Mouse (Mus musculus): ENCODE results near the gene Cyp2e1. TPM values are rescaled to one million over a fixed set of nuclear protein-coding genes. Genes with fewer than 3 reads are reported as not detected.

The Cyp2e1 gene
- total RNA-seq (2014; fragmentation: Nextera tagmentation) (not detected in 2 replicates), total RNA-seq (2017) (0.05 TPM in 1 of 2 replicates, not detected in the other), polyA plus RNA-seq (2012) (not detected in 2 replicates)

DNA sequence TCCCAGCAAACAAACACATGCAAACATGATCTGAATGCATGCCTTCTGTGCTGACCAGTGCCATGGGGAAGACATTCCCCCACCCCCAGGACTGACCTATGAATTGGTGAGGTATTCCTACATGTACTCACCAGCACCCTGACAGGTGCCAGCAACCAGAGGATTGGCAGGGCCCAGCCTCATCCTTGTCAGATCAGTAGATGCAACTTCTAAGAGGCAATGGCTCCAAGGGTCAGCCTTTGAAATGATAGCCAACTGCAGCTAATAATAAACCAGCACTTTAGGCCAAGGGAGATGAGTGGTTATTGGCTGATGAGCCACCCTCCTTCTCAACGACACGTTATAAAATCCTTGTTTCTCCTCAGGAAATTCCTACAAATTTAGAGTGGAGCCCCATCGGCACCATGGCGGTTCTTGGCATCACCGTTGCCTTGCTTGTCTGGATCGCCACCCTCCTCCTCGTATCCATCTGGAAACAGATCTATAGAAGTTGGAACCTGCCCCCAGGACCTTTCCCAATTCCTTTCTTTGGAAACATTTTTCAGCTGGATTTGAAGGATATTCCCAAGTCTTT lies at the start of gene Cyp2e1:
TSS of gene Cyp2e1 (plus strand) at position 293 of the 574 bp plus-strand sequence.
- H3K9me3 ChIP-seq (replicated peaks), result no peaks in the 10 kb centered on the region
- no peak within 1 kb of the TSS for H3K4me3 ChIP-seq (ENCODE audit: low read depth, low read length)
- ATAC-seq (ENCODE audit: extremely low read depth, insufficient number of reproducible peaks, low FRiP score, poor library complexity, severe bottlenecking) (no peak), DNase-seq (ENCODE audit: low spot score) (no peak)
- no peaks in the 10 kb centered on the region for H3K36me3 ChIP-seq (replicated peaks)
- 0 out of 2 replicates have a peak, but pooled peaks cover 4% of the 10 kb centered on the region for H3K27me3 ChIP-seq (ENCODE audit: insufficient read depth, low read length)
- H3K4me1 ChIP-seq (ENCODE audit: insufficient read depth, low read depth, low read length), result no peaks in the 10 kb centered on the region
- TF ChIP-seq CTCF (IDR thresholded peaks at IDR 0.05; ENCODE audit: low read depth, low read length) (no peak), GATA1 (IDR thresholded peaks at IDR 0.05; ENCODE audit: borderline replicate concordance, low read length) (no peak), GATA2 (IDR thresholded peaks at IDR 0.05; ENCODE audit: borderline replicate concordance, low read depth, low read length) (no peak), TAL1 (conservative IDR thresholded peaks at IDR 0.05; ENCODE audit: low read depth, low read length) (no peak), POLR2AphosphoS5 (IDR thresholded peaks at IDR 0.05; ENCODE audit: insufficient replicate concordance, low read depth, low read length) (no peak)

DNA sequence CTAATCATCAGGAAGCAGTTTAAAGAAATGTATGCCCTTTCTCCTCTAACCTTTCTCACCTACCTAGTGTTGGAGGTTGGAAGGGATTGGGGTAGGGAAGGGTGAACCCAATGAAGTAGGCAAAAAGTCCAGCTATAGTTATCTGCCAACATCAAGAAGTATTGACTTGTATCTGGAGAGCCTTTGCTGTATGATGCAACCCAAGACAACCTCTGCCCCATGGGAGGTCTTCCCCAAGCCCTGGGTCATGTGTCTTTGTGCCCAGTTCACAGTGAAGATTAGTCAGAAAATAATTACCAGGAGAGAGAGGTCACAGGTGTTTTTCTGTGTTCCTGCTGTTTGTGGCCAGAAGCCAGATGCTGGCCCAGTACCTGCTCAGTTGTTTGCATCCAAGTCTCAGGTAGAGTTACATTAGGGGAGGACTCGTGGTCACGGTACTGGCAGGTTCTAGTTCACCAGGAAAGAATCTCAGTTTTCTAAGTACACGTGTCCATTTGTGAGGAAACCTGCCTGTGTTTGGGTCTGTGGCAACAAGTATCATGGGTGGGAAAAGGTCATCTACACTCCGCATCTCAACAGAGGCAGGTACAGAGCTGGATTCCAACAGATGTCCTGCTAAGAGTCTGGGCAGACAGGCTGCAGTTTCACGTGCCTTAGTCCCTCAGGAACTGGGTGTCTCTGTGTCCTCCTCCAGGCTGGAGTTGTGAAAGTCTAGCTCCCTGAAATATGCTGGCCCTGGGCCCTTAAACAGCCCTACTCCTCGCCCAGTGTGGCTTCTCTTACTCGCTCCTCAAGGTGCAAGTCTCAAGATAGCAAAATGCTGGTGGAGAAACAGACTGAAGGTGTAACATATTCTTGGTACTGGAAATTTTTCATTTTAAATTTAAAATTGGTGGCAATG lies 46.1 kb upstream of the Cyp2e1 start:
- TF ChIP-seq CTCF (IDR thresholded peaks at IDR 0.05; ENCODE audit: low read depth, low read length) (no peak), TAL1 (conservative IDR thresholded peaks at IDR 0.05; ENCODE audit: low read depth, low read length) (no peak), GATA2 (IDR thresholded peaks at IDR 0.05; ENCODE audit: borderline replicate concordance, low read depth, low read length) (no peak), GATA1 (IDR thresholded peaks at IDR 0.05; ENCODE audit: borderline replicate concordance, low read length) (no peak), POLR2AphosphoS5 (IDR thresholded peaks at IDR 0.05; ENCODE audit: insufficient replicate concordance, low read depth, low read length) (no peak)
- no peak for DNase-seq (ENCODE audit: low spot score)
- Histone ChIP-seq H3K4me1 (ENCODE audit: insufficient read depth, low read depth, low read length) (no peaks in the 10 kb centered on the region), H3K9me3 (replicated peaks) (no peaks in the 10 kb centered on the region), H3K27me3 (ENCODE audit: insufficient read depth, low read length) (peaks cover 9% of the 10 kb centered on the region), H3K36me3 (replicated peaks) (no peaks in the 10 kb centered on the region), H3K4me3 (ENCODE audit: low read depth, low read length) (no peak overlapping the region)
- no peak for ATAC-seq (ENCODE audit: extremely low read depth, insufficient number of reproducible peaks, low FRiP score, poor library complexity, severe bottlenecking)

DNA sequence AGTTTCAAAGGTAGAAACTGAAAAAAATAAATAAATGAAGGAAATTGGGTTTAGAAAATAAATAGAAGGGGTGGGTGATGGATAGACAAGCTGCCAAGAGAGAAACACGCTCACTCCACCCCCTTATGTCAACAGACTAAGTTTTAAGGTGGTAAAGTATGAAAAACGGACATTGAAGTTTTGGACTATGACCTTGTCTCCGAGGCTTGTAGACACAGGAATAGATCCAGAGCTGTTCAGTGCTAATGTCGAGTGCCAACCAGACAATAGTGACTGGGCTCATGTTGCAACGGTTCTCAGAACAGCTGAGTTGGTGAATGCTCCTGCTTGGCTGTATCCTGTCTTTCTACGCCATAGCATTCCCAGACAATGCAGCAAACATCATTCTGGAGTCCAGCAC lies 42.4 kb upstream of the Cyp2e1 start:
- Histone ChIP-seq H3K4me1 (ENCODE audit: insufficient read depth, low read depth, low read length) (no peaks in the 10 kb centered on the region), H3K4me3 (ENCODE audit: low read depth, low read length) (no peak overlapping the region), H3K27me3 (ENCODE audit: insufficient read depth, low read length) (peaks cover 9% of the 10 kb centered on the region), H3K36me3 (replicated peaks) (no peaks in the 10 kb centered on the region), H3K9me3 (replicated peaks) (no peaks in the 10 kb centered on the region)
- no peak for DNase-seq (ENCODE audit: low spot score)
- ATAC-seq (ENCODE audit: extremely low read depth, insufficient number of reproducible peaks, low FRiP score, poor library complexity, severe bottlenecking), result no peak
- TF ChIP-seq GATA1 (IDR thresholded peaks at IDR 0.05; ENCODE audit: borderline replicate concordance, low read length), result no peak
- no peak for TF ChIP-seq POLR2AphosphoS5 (IDR thresholded peaks at IDR 0.05; ENCODE audit: insufficient replicate concordance, low read depth, low read length)

DNA sequence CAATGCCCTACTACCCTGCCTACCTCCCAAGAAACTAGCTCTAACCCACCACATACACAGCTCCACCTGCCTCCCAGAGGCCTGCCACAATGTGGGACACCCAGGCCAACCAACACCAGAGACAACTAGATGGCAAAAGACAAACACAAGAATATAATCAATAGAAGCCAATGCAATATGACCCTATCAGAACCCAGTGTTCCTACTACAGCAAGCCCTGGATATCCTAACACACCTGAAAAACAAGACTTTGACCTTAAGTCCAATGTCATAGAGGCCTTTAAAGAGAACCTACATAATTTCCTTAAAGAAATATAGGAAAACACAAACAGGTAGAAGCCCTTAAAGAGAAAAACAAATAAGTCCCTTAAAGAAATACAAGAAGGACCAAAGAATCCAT lies 38.0 kb upstream of the Cyp2e1 start:
- Histone ChIP-seq H3K4me3 (ENCODE audit: low read depth, low read length) (no peak overlapping the region), H3K9me3 (replicated peaks) (no peaks in the 10 kb centered on the region), H3K36me3 (replicated peaks) (no peaks in the 10 kb centered on the region), H3K4me1 (ENCODE audit: insufficient read depth, low read depth, low read length) (no peaks in the 10 kb centered on the region), H3K27me3 (ENCODE audit: insufficient read depth, low read length) (peaks cover 9% of the 10 kb centered on the region)
- TF ChIP-seq GATA2 (IDR thresholded peaks at IDR 0.05; ENCODE audit: borderline replicate concordance, low read depth, low read length), result no peak
- TF ChIP-seq CTCF (IDR thresholded peaks at IDR 0.05; ENCODE audit: low read depth, low read length), result no peak
- TF ChIP-seq GATA1 (IDR thresholded peaks at IDR 0.05; ENCODE audit: borderline replicate concordance, low read length), result no peak
- TF ChIP-seq TAL1 (conservative IDR thresholded peaks at IDR 0.05; ENCODE audit: low read depth, low read length), result no peak
- no peak for TF ChIP-seq POLR2AphosphoS5 (IDR thresholded peaks at IDR 0.05; ENCODE audit: insufficient replicate concordance, low read depth, low read length)
- no peak for DNase-seq (ENCODE audit: low spot score)
- no peak for ATAC-seq (ENCODE audit: extremely low read depth, insufficient number of reproducible peaks, low FRiP score, poor library complexity, severe bottlenecking)

DNA sequence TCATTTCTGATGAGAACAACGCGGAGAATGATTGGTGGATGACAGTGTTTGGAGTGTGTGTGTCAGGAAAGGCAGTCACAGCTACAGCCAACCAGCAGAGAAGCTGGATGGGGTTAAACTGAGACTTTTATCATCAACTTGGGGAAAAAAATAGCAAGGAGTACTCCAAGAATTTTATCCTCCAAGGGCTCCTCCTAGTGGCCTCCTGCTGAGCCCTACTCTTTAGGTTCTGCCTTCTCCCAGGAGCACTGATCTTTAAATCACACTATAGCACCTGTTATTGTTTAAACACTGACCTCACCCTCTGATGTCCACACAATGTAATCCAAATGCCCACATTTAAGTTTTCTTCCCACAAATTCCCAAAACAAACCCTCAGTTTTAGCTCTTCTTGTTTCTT lies 30.4 kb upstream of the Cyp2e1 start:
- DNase-seq (ENCODE audit: low spot score), result no peak
- H3K9me3 ChIP-seq (replicated peaks), result no peaks in the 10 kb centered on the region
- no peaks in the 10 kb centered on the region for H3K36me3 ChIP-seq (replicated peaks)
- no peaks in the 10 kb centered on the region for H3K27me3 ChIP-seq (ENCODE audit: insufficient read depth, low read length)
- no peak for TF ChIP-seq GATA2 (IDR thresholded peaks at IDR 0.05; ENCODE audit: borderline replicate concordance, low read depth, low read length)
- no peak for TF ChIP-seq CTCF (IDR thresholded peaks at IDR 0.05; ENCODE audit: low read depth, low read length)
- TF ChIP-seq GATA1 (IDR thresholded peaks at IDR 0.05; ENCODE audit: borderline replicate concordance, low read length), result no peak
- no peak for TF ChIP-seq POLR2AphosphoS5 (IDR thresholded peaks at IDR 0.05; ENCODE audit: insufficient replicate concordance, low read depth, low read length)
- no peak for TF ChIP-seq TAL1 (conservative IDR thresholded peaks at IDR 0.05; ENCODE audit: low read depth, low read length)
- H3K4me3 ChIP-seq (ENCODE audit: low read depth, low read length), result no peak overlapping the region
- no peak for ATAC-seq (ENCODE audit: extremely low read depth, insufficient number of reproducible peaks, low FRiP score, poor library complexity, severe bottlenecking)
- H3K4me1 ChIP-seq (ENCODE audit: insufficient read depth, low read depth, low read length), result no peaks in the 10 kb centered on the region

DNA sequence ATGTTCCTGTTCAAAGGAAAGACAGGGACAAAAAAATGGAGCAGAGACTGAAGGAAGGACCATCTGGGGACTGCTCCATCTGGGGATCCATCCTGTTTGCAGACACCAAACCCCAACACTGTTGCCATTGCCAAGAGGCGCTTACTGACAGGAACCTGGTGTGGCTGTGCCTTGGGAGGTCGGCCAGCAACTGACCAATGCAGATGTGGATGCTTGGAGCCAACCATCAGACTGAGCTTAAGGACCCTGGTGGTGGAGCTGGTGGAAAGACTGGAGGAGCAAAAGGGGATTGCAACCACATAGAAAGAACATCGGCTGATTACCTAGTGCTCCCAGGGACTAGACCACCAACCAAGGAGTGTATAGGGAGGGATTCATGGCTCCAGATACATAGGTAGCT lies 16.1 kb upstream of the Cyp2e1 start:
- DNase-seq (ENCODE audit: low spot score) (no peak), ATAC-seq (ENCODE audit: extremely low read depth, insufficient number of reproducible peaks, low FRiP score, poor library complexity, severe bottlenecking) (no peak)
- Histone ChIP-seq H3K9me3 (replicated peaks) (no peaks in the 10 kb centered on the region), H3K4me3 (ENCODE audit: low read depth, low read length) (no peak overlapping the region), H3K27me3 (ENCODE audit: insufficient read depth, low read length) (peaks cover 2% of the 10 kb centered on the region; the same call in 1 of the 2 replicates), H3K36me3 (replicated peaks) (no peaks in the 10 kb centered on the region), H3K4me1 (ENCODE audit: insufficient read depth, low read depth, low read length) (no peaks in the 10 kb centered on the region)
- TF ChIP-seq POLR2AphosphoS5 (IDR thresholded peaks at IDR 0.05; ENCODE audit: insufficient replicate concordance, low read depth, low read length) (no peak), GATA2 (IDR thresholded peaks at IDR 0.05; ENCODE audit: borderline replicate concordance, low read depth, low read length) (no peak), CTCF (IDR thresholded peaks at IDR 0.05; ENCODE audit: low read depth, low read length) (no peak), GATA1 (IDR thresholded peaks at IDR 0.05; ENCODE audit: borderline replicate concordance, low read length) (no peak), TAL1 (conservative IDR thresholded peaks at IDR 0.05; ENCODE audit: low read depth, low read length) (no peak)

Measured in G1E (cell line).